Mouse (Mus musculus) midbrain, embryonic 12.5 days (tissue): ENCODE data around the gene Atg16l2. TPM values are rescaled to one million over a fixed set of nuclear protein-coding genes. Genes with fewer than 3 reads are reported as not detected.

Experiments used
- ATAC-seq: fragments of 200-750 bp; cut with Nextera tagmentation; 2 replicates; pipeline ENCODE4 v1.8.0; 2017; ENCODE audit warnings: low read depth, moderate TSS enrichment, moderate library complexity; ENCODE audit not compliant: low FRiP score
- H3K27ac ChIP-seq: fragments of 300-500 bp; sonication (generic); replicated peaks from 2 replicates; pipeline ENCODE4 v1.5.1; 2016; ENCODE audit warnings: mild to moderate bottlenecking
- H3K27me3 ChIP-seq: fragments of 300-500 bp; sonication (generic); 2 replicates; pipeline ENCODE4 v1.6.1; 2016; ENCODE audit warnings: mild to moderate bottlenecking
- H3K36me3 ChIP-seq: fragments of 300-500 bp; sonication (generic); 2 replicates; pipeline ENCODE4 v1.6.1; 2016
- H3K4me1 ChIP-seq: fragments of 300-500 bp; sonication (generic); 2 replicates; pipeline ENCODE4 v1.6.1; 2016
- H3K4me2 ChIP-seq: fragments of 300-500 bp; sonication (generic); replicated peaks from 2 replicates; pipeline ENCODE4 v1.6.1; 2016; ENCODE audit warnings: mild to moderate bottlenecking, moderate library complexity
- H3K4me3 ChIP-seq: fragments of 300-500 bp; sonication (generic); 2 replicates; pipeline ENCODE4 v1.5.1; 2016; ENCODE audit warnings: mild to moderate bottlenecking
- H3K9ac ChIP-seq: fragments of 300-500 bp; sonication (generic); replicated peaks from 2 replicates; pipeline ENCODE4 v1.6.1; 2016; ENCODE audit warnings: mild to moderate bottlenecking, moderate library complexity
- H3K9me3 ChIP-seq: fragments of 300-500 bp; sonication (generic); 2 replicates; pipeline ENCODE4 v1.6.1; 2016; ENCODE audit warnings: mild to moderate bottlenecking
- WGBS: fragments of 180-500 bp; shearing (Covaris S2); methylation state at CpG from one replicate; pipeline ENCODE4 v1.1.7; 2016; 5-methylcytosine and 5-hydroxymethylcytosine counted together
- polyA plus RNA-seq: library from polyadenylated mRNA; unstranded; fragments of >200 nt; fragmentation: Nextera tagmentation; extraction: Ambion mirVana; gene quantifications from 2 replicates; pipeline ENCODE4 v1.2.1, GENCODE M21; 2016

Gene Atg16l2
- polyA plus RNA-seq, 1 experiment from 2014 or later, result 18.5 TPM

GRCm38 (mm10) chr7:101330841-101331173 is 28.8 kb upstream of the Atg16l2 start:
- WGBS, result 86% methylated on average over 4 of the region's 4 CpGs
- Histone ChIP-seq H3K4me1 (peaks cover 13% of the 10 kb centered on the region), H3K9ac (no peak overlapping the region), H3K27me3 (no peaks in the 10 kb centered on the region), H3K36me3 (no peaks in the 10 kb centered on the region), H3K4me2 (no peak overlapping the region), H3K9me3 (no peaks in the 10 kb centered on the region), H3K4me3 (no peak overlapping the region), H3K27ac (no peak overlapping the region)
- no peak for ATAC-seq

GRCm38 (mm10) chr7:101330074-101330840 is 28.2 kb upstream of the Atg16l2 start:
- no peaks in the 10 kb centered on the region for H3K27me3 ChIP-seq
- WGBS, result 77% methylated on average over 10 of the region's 10 CpGs
- H3K36me3 ChIP-seq, result no peaks in the 10 kb centered on the region
- H3K27ac ChIP-seq, result no peak overlapping the region
- H3K9ac ChIP-seq, result no peak overlapping the region
- peaks cover 13% of the 10 kb centered on the region for H3K4me1 ChIP-seq
- no peak overlapping the region for H3K4me3 ChIP-seq
- no peak for ATAC-seq
- H3K4me2 ChIP-seq, result no peak overlapping the region
- H3K9me3 ChIP-seq, result no peaks in the 10 kb centered on the region

GRCm38 (mm10) chr7:101329606-101330005 is 27.6 kb upstream of the Atg16l2 start:
- Histone ChIP-seq H3K27me3 (no peaks in the 10 kb centered on the region), H3K4me1 (peaks cover 13% of the 10 kb centered on the region), H3K27ac (no peak overlapping the region), H3K4me2 (no peak overlapping the region), H3K4me3 (no peak overlapping the region), H3K36me3 (no peaks in the 10 kb centered on the region), H3K9me3 (no peaks in the 10 kb centered on the region), H3K9ac (no peak overlapping the region)
- no peak for ATAC-seq
- 74% methylated on average over 4 of the region's 4 CpGs for WGBS

- Histone ChIP-seq H3K27me3 (peaks cover 7% of the 10 kb centered on the region), H3K36me3 (no peaks in the 10 kb centered on the region), H3K4me1 (peaks cover 13% of the 10 kb centered on the region), H3K4me3 (no peak overlapping the region), H3K9ac (no peak overlapping the region), H3K27ac (no peak overlapping the region), H3K4me2 (no peak overlapping the region), H3K9me3 (no peaks in the 10 kb centered on the region)
- 66% methylated on average over 4 of the region's 4 CpGs for WGBS
- no peak for ATAC-seq
Measured at GRCm38 (mm10) chr7:101328621-101329158, 26.6 kb upstream of the Atg16l2 start.

- Histone ChIP-seq H3K4me1 (peaks cover 13% of the 10 kb centered on the region), H3K27me3 (peaks cover 16% of the 10 kb centered on the region), H3K9ac (no peak overlapping the region), H3K36me3 (no peaks in the 10 kb centered on the region), H3K4me3 (no peak overlapping the region), H3K4me2 (no peak overlapping the region), H3K27ac (no peak overlapping the region), H3K9me3 (no peaks in the 10 kb centered on the region)
- ATAC-seq, result no peak
- WGBS, result 88% methylated on average over 2 of the region's 2 CpGs
Measured at GRCm38 (mm10) chr7:101327786-101328185, 25.7 kb upstream of the Atg16l2 start.

GRCm38 (mm10) chr7:101327263-101327662 is 25.2 kb upstream of the Atg16l2 start:
- H3K4me2 ChIP-seq, result no peak overlapping the region
- H3K27ac ChIP-seq, result no peak overlapping the region
- H3K36me3 ChIP-seq, result no peaks in the 10 kb centered on the region
- H3K4me3 ChIP-seq, result no peak overlapping the region
- WGBS, result 58% methylated on average over 5 of the region's 5 CpGs
- no peaks in the 10 kb centered on the region for H3K9me3 ChIP-seq
- ATAC-seq, result no peak
- H3K4me1 ChIP-seq, result peaks cover 14% of the 10 kb centered on the region
- peaks cover 21% of the 10 kb centered on the region for H3K27me3 ChIP-seq
- no peak overlapping the region for H3K9ac ChIP-seq

GRCm38 (mm10) chr7:101326006-101326405 is 24.0 kb upstream of the Atg16l2 start:
- WGBS, result 85% methylated on average over 5 of the region's 5 CpGs

GRCm38 (mm10) chr7:101324142-101324962 is 22.3 kb upstream of the Atg16l2 start:
- no peak for ATAC-seq
- Histone ChIP-seq H3K9me3 (no peaks in the 10 kb centered on the region), H3K4me2 (no peak overlapping the region), H3K27me3 (peaks cover 50% of the 10 kb centered on the region), H3K36me3 (no peaks in the 10 kb centered on the region), H3K27ac (no peak overlapping the region), H3K4me1 (peaks cover 21% of the 10 kb centered on the region), H3K4me3 (no peak overlapping the region), H3K9ac (no peak overlapping the region)
- WGBS, result 77% methylated on average over 6 of the region's 6 CpGs

More at GRCm38 (mm10) chr7:101326006-101326405, 24.0 kb upstream of the Atg16l2 start:
- peaks cover 34% of the 10 kb centered on the region for H3K27me3 ChIP-seq
- no peak overlapping the region for H3K27ac ChIP-seq
- H3K4me2 ChIP-seq, result no peak overlapping the region
- no peak overlapping the region for H3K9ac ChIP-seq
- H3K9me3 ChIP-seq, result no peaks in the 10 kb centered on the region
- peaks cover 24% of the 10 kb centered on the region for H3K4me1 ChIP-seq
- no peak overlapping the region for H3K4me3 ChIP-seq
- no peak for ATAC-seq
- H3K36me3 ChIP-seq, result no peaks in the 10 kb centered on the region

GRCm38 (mm10) chr7:101323141-101323594 is 21.1 kb upstream of the Atg16l2 start:
- H3K9ac ChIP-seq, result no peak overlapping the region
- peaks cover 61% of the 10 kb centered on the region for H3K27me3 ChIP-seq
- 69% methylated on average over 3 of the region's 4 CpGs for WGBS
- H3K9me3 ChIP-seq, result no peaks in the 10 kb centered on the region
- no peak overlapping the region for H3K4me3 ChIP-seq
- no peak overlapping the region for H3K4me2 ChIP-seq
- no peak for ATAC-seq
- H3K27ac ChIP-seq, result no peak overlapping the region
- H3K4me1 ChIP-seq, result peaks cover 14% of the 10 kb centered on the region
- no peaks in the 10 kb centered on the region for H3K36me3 ChIP-seq

GRCm38 (mm10) chr7:101321218-101321827 is 19.3 kb upstream of the Atg16l2 start:
- peaks cover 14% of the 10 kb centered on the region for H3K4me1 ChIP-seq
- H3K4me2 ChIP-seq, result peak overlapping the region; percentile 99
- peak overlapping the region; percentile 87 for H3K4me3 ChIP-seq
- no peaks in the 10 kb centered on the region for H3K9me3 ChIP-seq
- peak; percentile 74 for ATAC-seq
- H3K9ac ChIP-seq, result peak overlapping the region; percentile 84
- peaks cover 68% of the 10 kb centered on the region for H3K27me3 ChIP-seq
- H3K27ac ChIP-seq, result no peak overlapping the region
- WGBS, result 2% methylated on average over 29 of the region's 61 CpGs
- no peaks in the 10 kb centered on the region for H3K36me3 ChIP-seq

GRCm38 (mm10) chr7:101320399-101321217 is 18.6 kb upstream of the Atg16l2 start:
- H3K9ac ChIP-seq, result peak overlapping the region; percentile 84
- H3K27me3 ChIP-seq, result peaks cover 68% of the 10 kb centered on the region
- peak overlapping the region; percentile 99 for H3K4me2 ChIP-seq
- H3K4me3 ChIP-seq, result peak overlapping the region; percentile 87
- ATAC-seq, result peak; percentile 64
- H3K27ac ChIP-seq, result no peak overlapping the region
- H3K4me1 ChIP-seq, result peaks cover 14% of the 10 kb centered on the region
- WGBS, result 6% methylated on average over 27 of the region's 37 CpGs
- no peaks in the 10 kb centered on the region for H3K36me3 ChIP-seq
- H3K9me3 ChIP-seq, result no peaks in the 10 kb centered on the region
